Mouse (Mus musculus): ENCODE measurements at regions not wholly inside any gene's neighbourhood (a gene's known extent, or its start where the extent isn't known, plus 50 kb on each side); places are given as distances from the start of the nearest gene placed in this dataset.

DNA sequence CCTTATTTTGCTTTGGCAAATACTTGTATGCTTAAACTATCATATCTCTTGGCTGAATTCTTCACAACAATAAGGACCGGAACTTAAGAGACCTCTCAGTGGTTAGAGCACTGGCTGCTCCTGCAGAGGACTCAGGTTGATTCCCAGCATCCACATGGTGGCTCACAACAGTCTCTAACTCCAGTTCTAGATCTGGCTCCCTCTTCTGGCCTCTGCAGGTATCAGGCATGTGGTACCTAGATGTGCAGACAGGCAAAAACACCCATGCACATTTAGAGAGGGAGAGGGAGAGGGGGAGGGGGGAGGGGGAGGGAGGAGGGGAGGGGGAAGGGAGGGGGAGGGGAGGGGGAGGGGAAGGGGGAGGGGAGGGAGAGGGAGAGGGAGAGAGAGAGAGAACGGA lies 80.0 kb upstream of the Sfswap start:
- no peak for DNase-seq (ENCODE audit: low read depth, low spot score)

DNA sequence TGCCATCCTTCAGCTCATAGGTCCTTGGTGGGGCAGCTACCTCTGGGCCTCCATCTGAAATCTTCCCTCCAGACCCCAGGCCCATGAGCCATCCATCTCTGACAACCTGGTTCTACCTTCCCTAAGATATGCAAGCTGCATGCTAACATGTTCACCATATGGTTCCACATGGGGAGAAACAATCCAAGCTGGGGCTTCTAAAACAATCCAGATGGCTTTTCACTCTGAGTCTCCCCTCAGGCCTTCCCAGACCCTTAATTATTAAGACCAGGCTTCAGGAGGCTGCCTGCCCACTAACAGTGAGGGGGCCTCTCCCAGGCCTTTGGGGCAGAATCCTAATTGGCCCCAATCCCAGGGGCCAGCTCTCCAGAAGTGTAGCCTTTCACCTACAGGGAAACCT lies 71.1 kb upstream of the Sfswap start:
- DNase-seq (ENCODE audit: low read depth, low spot score) = no peak

DNA sequence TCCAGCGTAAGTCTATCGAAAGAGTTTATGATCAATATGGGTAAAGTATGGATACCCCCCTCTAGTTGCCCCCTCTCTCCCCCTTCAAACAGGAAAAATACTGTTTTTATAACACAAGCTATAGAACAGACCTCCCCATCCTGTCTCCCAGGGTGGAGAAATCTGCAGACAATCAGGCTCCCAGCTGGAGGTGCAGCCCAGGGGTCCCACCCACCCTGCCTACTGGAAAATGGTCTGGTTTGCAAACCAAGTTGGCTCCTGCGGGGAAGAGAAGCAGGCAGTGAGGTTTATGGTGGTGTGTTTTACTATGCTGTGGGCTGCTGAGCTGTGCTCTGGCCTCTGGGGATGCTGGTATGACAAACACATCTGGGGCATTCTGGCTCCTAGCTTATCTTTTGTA lies 70.7 kb upstream of the Sfswap start:
- DNase-seq (ENCODE audit: low read depth, low spot score) = no peak

DNA sequence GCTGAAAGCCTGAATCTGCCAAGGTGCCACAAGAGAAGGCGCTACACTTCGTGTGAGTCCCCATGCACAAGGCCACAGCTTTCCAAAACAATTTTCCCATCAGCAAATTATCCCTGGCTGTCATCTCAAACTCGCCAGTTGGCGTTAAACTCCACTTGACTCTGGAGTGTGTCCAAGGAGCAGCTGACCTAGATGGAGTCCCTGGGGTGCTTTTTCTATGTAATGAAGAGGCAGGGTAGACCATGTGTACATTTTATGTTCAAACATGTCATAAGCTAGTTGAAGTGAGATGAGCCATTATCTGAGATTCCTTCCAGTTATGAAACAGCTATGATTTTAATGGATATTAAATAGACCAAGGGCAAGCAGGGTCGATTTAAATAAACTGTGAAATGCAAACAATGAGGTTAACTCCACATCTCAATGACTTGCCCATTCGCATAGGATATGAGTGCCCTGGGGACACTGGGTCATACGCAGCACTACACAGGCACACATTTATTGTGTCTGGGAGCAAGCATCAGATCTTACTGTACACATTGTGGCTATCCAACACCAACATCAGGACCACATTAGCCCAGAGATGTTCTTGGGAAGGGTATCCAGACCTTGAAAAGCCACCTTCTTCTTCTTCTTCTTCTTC lies 51.0 kb upstream of the Sfswap start:
- DNase-seq (ENCODE audit: low read depth, low spot score) = no peak
